Mouse (Mus musculus) heart, postnatal 10 days (tissue): ENCODE measurements around the gene Zfp458. TPM values are rescaled to one million over a fixed set of nuclear protein-coding genes. Genes with fewer than 3 reads are reported as not detected.
A peak's percentile ranks its signal among the peaks of the same experiment; 100 is the strongest.
"Not testable (repeated sequence)": the region's sequence is repeated elsewhere in the genome, so short reads cannot be mapped to it uniquely, and the experiment has no call there.

Experiments
- DNase-seq, 2 experiments: peaks; one replicate each; pipeline ENCODE4 v3.0.0; 2021
- intact Hi-C: fragments of 180-260 bp; cut with DNase I; formaldehyde crosslinking; loops from one replicate; pipeline ENCODE4 v1.15.1; 2025
- total RNA-seq, 2 experiments: library from RNA; stranded (reverse); gene quantifications; 2 replicates each; pipeline ENCODE4 v1.2.3; 2021

Gene Zfp458
- total RNA-seq, result 1 to 10 TPM; 2.1 to 2.8 TPM

- intact Hi-C loops, result no loop called here
- DNase-seq, result no peak
Measured at GRCm38 (mm10) chr13:67278314-67278713, at the start of gene Zfp458. Gene Zfp458 (minus strand): TSS chr13:67278466.

- intact Hi-C loops, result loop anchor here (5.0 kb wide), 3 partner anchors 39 to 199 kb away; partner anchors contain the start of gene Gm28557
- peak; percentile 7 to 18 for DNase-seq
Measured at GRCm38 (mm10) chr13:67306718-67307117, 28.5 kb upstream of the Zfp458 start.

- intact Hi-C loops, result loop anchor here (5.0 kb wide), 3 partner anchors 39 to 199 kb away; partner anchors contain the start of gene Gm28557
- peak; percentile 93 to 94 for DNase-seq
Measured at GRCm38 (mm10) chr13:67305822-67306672, 27.8 kb upstream of the Zfp458 start, which contains the start of gene Zfp457. Gene Zfp457 (minus strand): TSS chr13:67306485.

GRCm38 (mm10) chr13:67269383-67270065 lies 8.7 kb downstream of the Zfp458 start:
- intact Hi-C loops, result loop anchor here (5.0 to 10.0 kb wide), 2 partner anchors 38 to 545 kb away; partner anchors contain the start of genes Zfp273 and Zfp457
- not testable (repeated sequence) for DNase-seq

GRCm38 (mm10) chr13:67268568-67269369 lies 9.5 kb downstream of the Zfp458 start:
- intact Hi-C loops, result loop anchor here (5.0 to 10.0 kb wide), 2 partner anchors 39 to 546 kb away; partner anchors contain the start of genes Zfp273 and Zfp457

GRCm38 (mm10) chr13:67214015-67214607 lies 64.2 kb downstream of the Zfp458 start:
- intact Hi-C loops, result no loop called here
- no peak for DNase-seq

More at GRCm38 (mm10) chr13:67268568-67269369, 9.5 kb downstream of the Zfp458 start:
- peak; percentile 87 for DNase-seq

Other genes starting within 250 kb of the Zfp458 start
- gene Zfp712, start 217.3 kb downstream of the Zfp458 start, total RNA-seq, result 1 to 10 TPM; 1.4 to 2.2 TPM
- 1 to 10 TPM; 1.1 to 1.9 TPM for gene Zfp708, start 180.5 kb downstream of the Zfp458 start, total RNA-seq
- 1 to 10 TPM in 1 of 2 experiments, under 1 TPM in 1; 0.96 to 1.8 TPM for gene Gm28557, start 169.9 kb downstream of the Zfp458 start, total RNA-seq
- under 1 TPM; 0.19 to 0.27 TPM for gene Rslcan18, start 162.2 kb downstream of the Zfp458 start, total RNA-seq
- 1 to 10 TPM; 3.7 to 4.9 TPM for gene Zfp759, start 156.8 kb downstream of the Zfp458 start, total RNA-seq
- 1 to 10 TPM; 3.3 to 4.7 TPM for gene Rsl1, start 105.3 kb downstream of the Zfp458 start, total RNA-seq
- gene Zfp455, start 84.0 kb downstream of the Zfp458 start, total RNA-seq, result 1 to 10 TPM in 1 of 2 experiments, under 1 TPM in 1; 0.98 to 1.4 TPM
- gene Zfp457, start 28.0 kb upstream of the Zfp458 start, total RNA-seq, result 1 to 10 TPM; 2.7 to 3.9 TPM
- 1 to 10 TPM; 2.0 to 2.8 TPM for gene Zfp595, start 54.1 kb upstream of the Zfp458 start, total RNA-seq
- 1 to 10 TPM; 1.0 to 2.4 TPM for gene Gm28044, start 82.1 kb upstream of the Zfp458 start, total RNA-seq
- gene Zfp953, start 82.1 kb upstream of the Zfp458 start, total RNA-seq, result 1 to 10 TPM; 1.6 to 1.9 TPM
- gene Gm28041, start 97.3 kb upstream of the Zfp458 start, total RNA-seq, result 1 to 10 TPM in 1 of 2 experiments, under 1 TPM in 1; 0.57 to 1.6 TPM
- gene Zfp456, start 97.3 kb upstream of the Zfp458 start, total RNA-seq, result under 1 TPM; 0.53 to 0.92 TPM
- gene Zfp429, start 121.4 kb upstream of the Zfp458 start, total RNA-seq, result 1 to 10 TPM; 1.5 to 2.3 TPM
- gene Zfp459, start 143.0 kb upstream of the Zfp458 start, total RNA-seq, result under 1 TPM in 1 of 2 experiments, not detected in 1; 0.25 TPM
- 1 to 10 TPM; 4.5 to 5.6 TPM for gene Zfp874a, start 173.2 kb upstream of the Zfp458 start, total RNA-seq
- 10 to 100 TPM; 11.8 to 17.4 TPM for gene Zfp874b, start 205.8 kb upstream of the Zfp458 start, total RNA-seq
- gene Zfp58, start 222.1 kb upstream of the Zfp458 start, total RNA-seq, result 1 to 10 TPM; 5.2 to 5.9 TPM
- gene Gm26965, start 247.7 kb upstream of the Zfp458 start, total RNA-seq, result not detected
- gene Zfp87, start 247.7 kb upstream of the Zfp458 start, total RNA-seq, result 10 to 100 TPM in 1 of 2 experiments, 1 to 10 TPM in 1; 9.1 to 14.8 TPM